Mouse (Mus musculus) myocyte (in vitro differentiated cells): Measurements from ENCODE around the gene Gab1. TPM values are rescaled to one million over a fixed set of nuclear protein-coding genes. Genes with fewer than 3 reads are reported as not detected.

ENCODE experiments used
- H3K27me3 ChIP-seq: one replicate; pipeline ENCODE4 v1.6.1; 2011; ENCODE audit not compliant: control insufficient read depth, insufficient read depth, insufficient read length
- H3K36me3 ChIP-seq: one replicate; pipeline ENCODE4 v1.6.1; 2011; ENCODE audit not compliant: control insufficient read depth, insufficient read depth
- H3K4me2 ChIP-seq: one replicate; pipeline ENCODE4 v1.6.1; 2011; ENCODE audit warnings: low read depth, control low read depth
- H3K4me3 ChIP-seq: one replicate; pipeline ENCODE4 v1.5.1; 2011; ENCODE audit warnings: mild to moderate bottlenecking, control low read depth, moderate library complexity
- H3K79me2 ChIP-seq: one replicate; pipeline ENCODE4 v1.6.1; 2011; ENCODE audit not compliant: control insufficient read depth, insufficient read depth
- H3ac ChIP-seq: one replicate; pipeline ENCODE4 v1.6.1; 2011; ENCODE audit not compliant: control insufficient read depth, insufficient read length
- CEBPB ChIP-seq: IDR thresholded peaks from 2 replicates; pipeline ENCODE4 v1.6.1; 2011; ENCODE audit warnings: mild to moderate bottlenecking, moderate library complexity; ENCODE audit not compliant: poor library complexity, insufficient read depth, severe bottlenecking
- E2F4 ChIP-seq: IDR thresholded peaks from one replicate; pipeline ENCODE4 v1.6.1; 2011; ENCODE audit warnings: mild to moderate bottlenecking, control low read depth, moderate library complexity; ENCODE audit not compliant: insufficient read depth
- MAX ChIP-seq: IDR thresholded peaks from one replicate; pipeline ENCODE4 v1.6.1; 2011; ENCODE audit warnings: low read depth, mild to moderate bottlenecking, control low read depth
- MYOD1 ChIP-seq, 3 experiments: IDR thresholded peaks; one replicate each; pipeline ENCODE4 v1.6.1; 2011; ENCODE audit warnings: control low read depth in 2 of 3, low read depth in 2 of 3, mild to moderate bottlenecking in 2 of 3, moderate library complexity in 1 of 3; ENCODE audit not compliant: insufficient read length in 2 of 3, control insufficient read depth in 1 of 3
- MYOG ChIP-seq, 3 experiments: IDR thresholded peaks; one replicate each; pipeline ENCODE4 v1.6.1; 2011; ENCODE audit warnings: control low read depth in 2 of 3, low read depth in 2 of 3, mild to moderate bottlenecking in 2 of 3; ENCODE audit not compliant: insufficient read length in 2 of 3, control insufficient read depth in 1 of 3, insufficient read depth in 1 of 3
- POLR2A ChIP-seq: IDR thresholded peaks from one replicate; pipeline ENCODE4 v1.6.1; 2011; ENCODE audit warnings: low read depth, mild to moderate bottlenecking, control low read depth, moderate library complexity; ENCODE audit not compliant: insufficient read length
- POLR2AphosphoS2 ChIP-seq: IDR thresholded peaks from one replicate; pipeline ENCODE4 v1.6.1; 2011; ENCODE audit warnings: low read depth, control low read depth; ENCODE audit not compliant: insufficient read length
- REST ChIP-seq: IDR thresholded peaks from one replicate; pipeline ENCODE4 v1.6.1; 2011; ENCODE audit warnings: mild to moderate bottlenecking, control low read depth, moderate library complexity; ENCODE audit not compliant: insufficient read depth, insufficient read length
- SRF ChIP-seq: IDR thresholded peaks from one replicate; pipeline ENCODE4 v1.6.1; 2011; ENCODE audit warnings: low read depth; ENCODE audit not compliant: control insufficient read depth, insufficient read length
- TCF12 ChIP-seq: IDR thresholded peaks from one replicate; pipeline ENCODE4 v1.6.1; 2011; ENCODE audit warnings: mild to moderate bottlenecking, control low read depth; ENCODE audit not compliant: poor library complexity, insufficient read depth, severe bottlenecking
- TCF3 ChIP-seq: IDR thresholded peaks from one replicate; pipeline ENCODE4 v1.6.1; 2011; ENCODE audit warnings: low read depth, control low read depth; ENCODE audit not compliant: insufficient read length
- USF1 ChIP-seq: IDR thresholded peaks from one replicate; pipeline ENCODE4 v1.6.1; 2011; ENCODE audit warnings: low read depth, mild to moderate bottlenecking, control low read depth, moderate library complexity
- polyA plus RNA-seq: library from polyadenylated mRNA; unstranded; fragments of >200 nt; fragmentation: generic; extraction: Trizol; gene quantifications from one replicate; pipeline ENCODE4 v1.2.1, GENCODE M21; 2012; ENCODE audit warnings: missing spikeins

Gab1 gene
- polyA plus RNA-seq, 1 experiment, result 3.4 TPM

GRCm38 (mm10) chr8:80804066-80804619, 76.2 kb downstream of the Gab1 start:
- no peak overlapping the region for H3ac ChIP-seq
- no peak overlapping the region for H3K4me3 ChIP-seq
- H3K27me3 ChIP-seq, result no peaks in the 10 kb centered on the region
- TF ChIP-seq POLR2AphosphoS2 (no peak), MYOD1 (IDR thresholded peaks at IDR 0.05; ENCODE audit: control insufficient read depth in 1 of 3, insufficient read length in 2 of 3, low read depth in 2 of 3) (peak; percentile 19 to 81 (median 30)), MYOG (IDR thresholded peaks at IDR 0.05; ENCODE audit: control insufficient read depth in 1 of 3, insufficient read depth in 1 of 3, insufficient read length in 2 of 3, low read depth in 2 of 3) (peak in 1 of 3 experiments; percentile 29)
- H3K36me3 ChIP-seq, result no peaks in the 10 kb centered on the region
- H3K79me2 ChIP-seq, result no peaks in the 10 kb centered on the region
- peak overlapping the region; percentile 5 for H3K4me2 ChIP-seq

GRCm38 (mm10) chr8:80798778-80799177, 81.5 kb downstream of the Gab1 start:
- Histone ChIP-seq H3K79me2 (no peaks in the 10 kb centered on the region), H3K36me3 (no peaks in the 10 kb centered on the region), H3K4me3 (no peak overlapping the region), H3K4me2 (no peak overlapping the region), H3K27me3 (no peaks in the 10 kb centered on the region), H3ac (no peak overlapping the region)
- TF ChIP-seq TCF12, result no peak
- no peak for TF ChIP-seq MYOG (IDR thresholded peaks at IDR 0.05; ENCODE audit: control insufficient read depth in 1 of 3, insufficient read depth in 1 of 3, insufficient read length in 2 of 3, low read depth in 2 of 3)
- TF ChIP-seq USF1, result no peak
- no peak for TF ChIP-seq SRF
- no peak for TF ChIP-seq TCF3
- TF ChIP-seq CEBPB, result no peak
- TF ChIP-seq POLR2A, result no peak
- no peak for TF ChIP-seq E2F4
- no peak for TF ChIP-seq MAX
- TF ChIP-seq MYOD1 (IDR thresholded peaks at IDR 0.05; ENCODE audit: control insufficient read depth in 1 of 3, insufficient read length in 2 of 3, low read depth in 2 of 3), result no peak

DNA sequence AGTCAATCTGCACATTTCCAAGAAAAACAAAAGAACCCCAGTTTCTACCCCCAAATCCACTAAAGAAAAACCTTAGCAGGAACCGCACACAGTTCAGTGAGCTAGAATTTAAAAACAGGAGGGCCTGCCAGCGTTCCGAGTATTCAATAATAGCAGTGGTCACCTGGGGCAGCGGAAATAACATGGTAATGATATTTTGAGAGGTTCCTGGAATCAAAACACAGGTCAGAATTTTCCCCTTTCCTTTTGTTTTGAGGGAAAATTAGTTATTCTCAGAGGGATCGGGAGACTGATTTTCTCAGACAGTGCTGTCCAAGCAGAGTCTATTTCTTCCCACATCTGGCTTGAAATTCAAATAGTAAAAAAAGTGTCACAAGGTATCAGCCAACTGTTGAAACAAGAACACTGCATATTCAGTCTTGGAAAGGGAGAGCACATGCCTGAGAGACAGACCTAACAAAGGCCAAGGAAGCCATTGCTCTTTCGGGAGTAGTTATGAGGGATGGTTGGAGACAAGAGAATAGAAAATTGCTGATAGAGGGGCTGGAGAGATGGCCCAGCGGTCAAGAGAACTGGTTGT, 82.0 kb downstream of the Gab1 start:
- TF ChIP-seq TCF12 (no peak), MYOG (IDR thresholded peaks at IDR 0.05; ENCODE audit: control insufficient read depth in 1 of 3, insufficient read depth in 1 of 3, insufficient read length in 2 of 3, low read depth in 2 of 3) (no peak), POLR2AphosphoS2 (no peak), SRF (no peak), MAX (no peak), CEBPB (no peak), USF1 (no peak), POLR2A (no peak), MYOD1 (IDR thresholded peaks at IDR 0.05; ENCODE audit: control insufficient read depth in 1 of 3, insufficient read length in 2 of 3, low read depth in 2 of 3) (no peak), E2F4 (no peak), REST (no peak), TCF3 (no peak)
- no peak overlapping the region for H3K4me3 ChIP-seq
- no peaks in the 10 kb centered on the region for H3K27me3 ChIP-seq
- H3K36me3 ChIP-seq, result no peaks in the 10 kb centered on the region
- H3K79me2 ChIP-seq, result no peaks in the 10 kb centered on the region
- H3K4me2 ChIP-seq, result no peak overlapping the region
- no peak overlapping the region for H3ac ChIP-seq

DNA sequence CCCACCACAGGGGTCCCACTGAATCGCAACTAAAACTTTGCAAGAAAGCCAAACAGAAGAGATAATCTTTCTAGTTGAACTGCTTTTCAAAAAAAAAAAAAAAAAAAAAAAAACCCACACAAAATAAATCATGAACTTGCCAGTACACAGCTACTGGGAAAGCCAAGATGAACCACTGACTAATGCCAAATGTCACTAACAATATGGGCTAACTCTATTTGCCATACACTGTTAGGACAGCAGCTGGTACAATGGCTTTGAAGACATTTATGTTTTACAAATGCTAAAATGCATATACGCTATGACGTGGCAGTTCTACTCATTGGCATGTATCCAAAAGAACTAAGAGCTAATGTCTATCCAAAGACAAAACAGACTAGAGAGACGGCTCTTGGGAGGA, 84.2 kb downstream of the Gab1 start:
- TF ChIP-seq E2F4 (no peak), MYOG (IDR thresholded peaks at IDR 0.05; ENCODE audit: control insufficient read depth in 1 of 3, insufficient read depth in 1 of 3, insufficient read length in 2 of 3, low read depth in 2 of 3) (no peak), REST (no peak), USF1 (no peak), POLR2A (no peak), TCF12 (no peak), SRF (no peak), CEBPB (no peak), MAX (no peak), MYOD1 (IDR thresholded peaks at IDR 0.05; ENCODE audit: control insufficient read depth in 1 of 3, insufficient read length in 2 of 3, low read depth in 2 of 3) (no peak), POLR2AphosphoS2 (no peak), TCF3 (no peak)
- no peak overlapping the region for H3ac ChIP-seq
- no peak overlapping the region for H3K4me3 ChIP-seq
- no peaks in the 10 kb centered on the region for H3K36me3 ChIP-seq
- no peaks in the 10 kb centered on the region for H3K79me2 ChIP-seq
- H3K4me2 ChIP-seq, result no peak overlapping the region
- no peaks in the 10 kb centered on the region for H3K27me3 ChIP-seq
